ENCODE assay signal across 10 mouse cellular contexts in genomic region chr2:52378848-52379261, GRCm38 (mm10). TPM values are rescaled to one million over a fixed set of nuclear protein-coding genes. Genes with fewer than 3 reads are reported as not detected.
DNase-seq lines count a peak whose midpoint lies in the region; ATAC-seq and TF ChIP-seq lines count a peak whose summit lies in the region.
"Had no signal": no experiment of that assay in that cellular context is flagged by ENCODE, and none has a peak within 500 bp of the region (broad histone marks: within the 10 kb centered on the region; RNA-seq: fewer than 3 reads in every experiment).

No protein-coding gene starts in this region.

- H3K4me2 ChIP-seq in forebrain, embryonic 14.5 days (ENCODE audit: low read length): no peak overlapping the region
- H3K4me2 ChIP-seq in forebrain, embryonic 11.5 days (ENCODE audit: low read depth, low read length, severe bottlenecking): no peak overlapping the region
- H3K4me2 ChIP-seq: midbrain, embryonic 11.5 days had no signal

- no peaks in the 10 kb centered on the region for H3K36me3 ChIP-seq in forebrain, embryonic 14.5 days (ENCODE audit: control insufficient read depth, insufficient read depth, low read length)
- no peaks in the 10 kb centered on the region for H3K36me3 ChIP-seq in forebrain, embryonic 11.5 days (ENCODE audit: control insufficient read depth, insufficient read depth, low read length)
- no peaks in the 10 kb centered on the region for H3K36me3 ChIP-seq in ES-E14 (ENCODE audit: control insufficient read depth, insufficient read depth, low read length, poor library complexity, severe bottlenecking)

- DNase-seq in forebrain, embryonic 14.5 days (ENCODE audit: low spot score): no peak
- DNase-seq in forebrain, embryonic 11.5 days (ENCODE audit: low spot score): no peak
- peak; percentile 11 for DNase-seq in ES-E14 (ENCODE audit: low read depth, low spot score)
- DNase-seq in right cerebral cortex, postnatal 14 days: no peak
- no peak for DNase-seq in layer of hippocampus, postnatal 14 days (ENCODE audit: low spot score in 2 of 2)
- DNase-seq in cerebellum, postnatal 25 days: no peak
- DNase-seq: kidney, adult 11 months had no signal

- H3K4me1 ChIP-seq in forebrain, embryonic 14.5 days (ENCODE audit: control insufficient read depth, insufficient read depth, low read length): no peaks in the 10 kb centered on the region
- no peaks in the 10 kb centered on the region for H3K4me1 ChIP-seq in forebrain, embryonic 11.5 days (replicated peaks; ENCODE audit: control insufficient read depth, insufficient read depth, low read length)
- peaks cover 2% of the 10 kb centered on the region in 2 experiments; a peak in 1 of 4 replicates for H3K4me1 ChIP-seq in ES-E14 (ENCODE audit: control insufficient read depth in 2 of 2, insufficient read depth in 2 of 2, low read length in 2 of 2, poor library complexity in 1 of 2)

- WGBS in forebrain, embryonic 14.5 days: 73% methylated on average over 10 of the region's 10 CpGs
- 76% methylated on average over 10 of the region's 10 CpGs for WGBS in forebrain, embryonic 11.5 days

- H3K27me3 ChIP-seq in forebrain, embryonic 14.5 days (replicated peaks; ENCODE audit: control insufficient read depth, insufficient read depth, low read length): no peaks in the 10 kb centered on the region
- no peaks in the 10 kb centered on the region; the same call in 1 of the 2 replicates for H3K27me3 ChIP-seq in forebrain, embryonic 11.5 days (ENCODE audit: control insufficient read depth, insufficient read depth, low read length)

- no peak overlapping the region for H3K9ac ChIP-seq in forebrain, embryonic 14.5 days (ENCODE audit: low read length)
- H3K9ac ChIP-seq in forebrain, embryonic 11.5 days (ENCODE audit: low read length): no peak overlapping the region
- no peak overlapping the region for H3K9ac ChIP-seq in ES-E14 (ENCODE audit: insufficient read depth, low read depth, low read length, poor library complexity, severe bottlenecking)

- ATAC-seq in forebrain, embryonic 14.5 days: 0 out of 2 replicates have a peak, but pooled peaks have one; percentile 7
- no peak for ATAC-seq in forebrain, embryonic 11.5 days (replicated peaks; ENCODE audit: low FRiP score)
- ATAC-seq in inflammation-experienced regulatory T-cells, adult 6 months: peak; percentile 93
- ATAC-seq in megakaryocyte-erythroid progenitor cell, adult 5-6 weeks (replicated peaks; ENCODE audit: low FRiP score, low TSS enrichment, poor library complexity, severe bottlenecking): peak; percentile 86

- no peak overlapping the region for H3K27ac ChIP-seq in forebrain, embryonic 14.5 days (ENCODE audit: low read depth, low read length)
- no peak overlapping the region for H3K27ac ChIP-seq in forebrain, embryonic 11.5 days (ENCODE audit: low read depth, low read length)
- H3K27ac ChIP-seq in ES-E14 (ENCODE audit: insufficient read depth, low read depth, low read length, poor library complexity, severe bottlenecking): no peak overlapping the region

- in situ Hi-C loops in ES-E14 (cut with MboI; ENCODE audit: low sequenced_read_pairs in 2 of 2, unreplicated experiment in 2 of 2): no loop called here

- no peaks in the 10 kb centered on the region for H3K9me3 ChIP-seq in forebrain, embryonic 14.5 days (replicated peaks; ENCODE audit: control insufficient read depth, low read length)
- H3K9me3 ChIP-seq in forebrain, embryonic 11.5 days (ENCODE audit: control insufficient read depth, low read length): no peaks in the 10 kb centered on the region
- H3K9me3 ChIP-seq in ES-E14 (ENCODE audit: control insufficient read depth, insufficient read depth, low read depth, low read length): no peaks in the 10 kb centered on the region

- H3K4me3 ChIP-seq in forebrain, embryonic 14.5 days (ENCODE audit: low read depth, low read length): no peak overlapping the region
- no peak overlapping the region for H3K4me3 ChIP-seq in forebrain, embryonic 11.5 days (ENCODE audit: low read depth, low read length)
- peak overlapping the region; percentile 56 to 77; a peak in 3 of 4 replicates for H3K4me3 ChIP-seq in ES-E14 (ENCODE audit: insufficient read depth in 1 of 2, low read depth in 1 of 2, low read length in 2 of 2, poor library complexity in 1 of 2, severe bottlenecking in 1 of 2)

TF ChIP-seq in ES-E14, 5 proteins besides CTCF, POLR2A, EP300 and RAD21:
- TF ChIP-seq MAFK (IDR thresholded peaks at IDR 0.05; ENCODE audit: insufficient read depth, low read depth, low read length): no peak
TF ChIP-seq in ES-E14: peak in this region for 0.

RNA-seq across cellular contexts. Expression of gene Neb, which starts 0.6 kb away (rescaled TPM):
- 3.6 and 5.6 TPM in 2 replicates for polyA plus RNA-seq in forebrain, embryonic 14.5 days (2014; fragmentation: Nextera tagmentation; extraction: Ambion mirVana)
- polyA plus RNA-seq in forebrain, embryonic 11.5 days (2014; fragmentation: Nextera tagmentation; extraction: Ambion mirVana): 0.24 and 0.39 TPM in 2 replicates
- total RNA-seq in ES-E14 (2012; rRNA removed): 5.1 and 5.3 TPM in 2 replicates
- polyA plus RNA-seq in inflammation-experienced regulatory T-cells, adult 6 months (2017; shearing (Covaris generic)): 10 to 100 TPM; 12.6 to 22.0 (median 14.4) TPM
- 1.2 TPM in 1 of 2 replicates, not detected in the other for total RNA-seq in megakaryocyte-erythroid progenitor cell, adult 5-6 weeks (2014; fragmentation: Nextera tagmentation)
- 0.05 and 0.19 TPM in 2 replicates for total RNA-seq in megakaryocyte-erythroid progenitor cell, adult 5-6 weeks (2017)
- 1 to 10 TPM; 2.5 to 3.3 TPM for total RNA-seq in layer of hippocampus, postnatal 14 days (2021)

RNA-seq across cellular contexts. Expression of gene Arl5a, which starts 45.8 kb away (rescaled TPM):
- 57.6 and 59.1 TPM in 2 replicates for polyA plus RNA-seq in forebrain, embryonic 14.5 days (2014; fragmentation: Nextera tagmentation; extraction: Ambion mirVana)
- polyA plus RNA-seq in forebrain, embryonic 11.5 days (2014; fragmentation: Nextera tagmentation; extraction: Ambion mirVana): 73.5 and 77.8 TPM in 2 replicates
- total RNA-seq in ES-E14 (2012; rRNA removed): 22.6 and 24.1 TPM in 2 replicates
- 10 to 100 TPM; 14.4 to 24.2 (median 19.3) TPM for polyA plus RNA-seq in inflammation-experienced regulatory T-cells, adult 6 months (2017; shearing (Covaris generic))
- 23.3 and 35.2 TPM in 2 replicates for total RNA-seq in megakaryocyte-erythroid progenitor cell, adult 5-6 weeks (2014; fragmentation: Nextera tagmentation)
- 38.5 and 40.3 TPM in 2 replicates for total RNA-seq in megakaryocyte-erythroid progenitor cell, adult 5-6 weeks (2017)
- 10 to 100 TPM; 64.7 to 65.5 TPM for total RNA-seq in layer of hippocampus, postnatal 14 days (2021)

Comparison
In these comparisons a context has a peak if more than half of its experiments do, and no peak if none do; other contexts are left out.
1. H3K4me3 ChIP-seq: peak in ES-E14 (2 of 2); none in forebrain, embryonic 14.5 days (single experiment) and forebrain, embryonic 11.5 days (single experiment).